Mouse (Mus musculus): ENCODE results near the gene Larp4. TPM values are rescaled to one million over a fixed set of nuclear protein-coding genes. Genes with fewer than 3 reads are reported as not detected.

Gene Larp4
- polyA plus RNA-seq, 2 experiments, result 12.1 to 20.8 TPM

DNA sequence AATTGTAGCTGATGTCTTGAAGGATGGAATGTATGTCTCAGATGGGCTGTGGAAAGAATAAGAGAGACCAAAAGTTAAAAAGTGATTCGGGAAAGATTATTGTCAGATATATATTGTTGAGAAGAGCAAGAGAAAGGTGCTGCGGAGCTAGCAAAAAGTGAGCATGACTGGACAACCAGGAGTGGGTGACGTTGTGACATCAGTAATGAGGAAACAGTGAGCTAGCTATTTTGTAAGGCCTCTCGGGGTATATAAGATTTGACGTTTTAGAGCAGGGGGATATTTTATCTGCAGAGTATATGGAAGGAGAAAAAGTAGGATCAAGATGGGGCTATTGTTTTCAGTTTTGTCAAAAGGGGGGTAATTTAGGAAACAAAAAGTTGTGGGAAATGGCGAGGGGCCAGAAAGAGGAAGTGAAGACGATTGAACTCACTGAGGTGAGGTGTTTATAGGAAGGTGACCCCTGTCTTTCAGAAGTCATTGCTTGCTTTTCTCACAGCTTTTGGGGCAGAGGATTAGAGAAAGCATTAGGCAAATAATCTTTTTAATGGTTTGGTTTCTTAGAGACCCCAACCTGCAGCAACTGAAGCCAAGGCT, 34.9 kb downstream of the Larp4 start:
- 61% methylated on average over 7 of the region's 7 CpGs for WGBS (ENCODE audit: insufficient replicate concordance)
- peaks cover 49% of the 10 kb centered on the region for H3K36me3 ChIP-seq (replicated peaks; ENCODE audit: control insufficient read depth, insufficient read depth, low read depth)
- no peak for DNase-seq (ENCODE audit: low read depth in 3 of 3, low spot score in 3 of 3)

DNA sequence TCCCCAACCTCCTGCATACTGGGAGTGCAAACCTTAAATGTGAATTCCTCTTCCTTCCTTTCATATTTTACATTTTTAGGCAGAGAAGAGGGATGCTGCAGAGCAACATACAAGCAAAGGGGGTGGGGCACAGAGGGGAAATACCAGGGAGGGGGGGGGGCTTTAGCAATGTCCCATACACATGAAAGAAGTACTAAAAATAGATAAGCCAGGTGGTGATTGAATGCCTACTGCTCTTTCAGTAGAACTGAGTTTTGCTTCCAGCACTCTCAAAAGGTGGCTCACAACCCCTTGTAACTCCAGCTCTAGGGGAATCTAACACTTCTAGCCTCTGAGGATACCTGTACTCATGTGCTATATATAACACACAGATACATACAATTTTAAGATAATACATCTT, 36.3 kb downstream of the Larp4 start:
- Histone ChIP-seq H3K9ac (replicated peaks) (no peak overlapping the region), H3K9me3 (ENCODE audit: control insufficient read depth, low read length) (no peaks in the 10 kb centered on the region), H3K4me1 (replicated peaks; ENCODE audit: control insufficient read depth in 2 of 2, insufficient read depth in 2 of 2, low read length in 1 of 2) (no peaks in the 10 kb centered on the region), H3K36me3 (replicated peaks; ENCODE audit: control insufficient read depth, insufficient read depth, low read depth) (peaks cover 57% of the 10 kb centered on the region), H3K4me2 (ENCODE audit: low read depth) (no peak overlapping the region), H3K27ac (no peak overlapping the region), H3K4me3 (ENCODE audit: insufficient read depth in 1 of 2, low read depth in 2 of 2, low read length in 2 of 2) (no peak overlapping the region), H3K27me3 (ENCODE audit: control insufficient read depth, insufficient read depth, low read length) (no peaks in the 10 kb centered on the region)
- TF ChIP-seq CTCF (IDR thresholded peaks at IDR 0.05; ENCODE audit: low read depth), result no peak
- no peak for TF ChIP-seq EP300 (IDR thresholded peaks at IDR 0.05; ENCODE audit: low read depth)
- DNase-seq (ENCODE audit: low read depth in 3 of 3, low spot score in 3 of 3) (no peak), ATAC-seq (ENCODE audit: insufficient read depth) (no peak)

More for the DNA sequence above, 34.9 kb downstream of the Larp4 start:
- Histone ChIP-seq H3K27me3 (ENCODE audit: control insufficient read depth, insufficient read depth, low read length) (no peaks in the 10 kb centered on the region), H3K9ac (replicated peaks) (no peak overlapping the region), H3K4me2 (ENCODE audit: low read depth) (no peak overlapping the region), H3K27ac (no peak overlapping the region), H3K4me1 (replicated peaks; ENCODE audit: control insufficient read depth in 2 of 2, insufficient read depth in 2 of 2, low read length in 1 of 2) (no peaks in the 10 kb centered on the region), H3K4me3 (ENCODE audit: insufficient read depth in 1 of 2, low read depth in 2 of 2, low read length in 2 of 2) (no peak overlapping the region), H3K9me3 (ENCODE audit: control insufficient read depth, low read length) (no peaks in the 10 kb centered on the region)
- TF ChIP-seq CTCF (IDR thresholded peaks at IDR 0.05; ENCODE audit: low read depth), result no peak
- no peak for TF ChIP-seq EP300 (IDR thresholded peaks at IDR 0.05; ENCODE audit: low read depth)
- ATAC-seq (ENCODE audit: insufficient read depth), result no peak

DNA sequence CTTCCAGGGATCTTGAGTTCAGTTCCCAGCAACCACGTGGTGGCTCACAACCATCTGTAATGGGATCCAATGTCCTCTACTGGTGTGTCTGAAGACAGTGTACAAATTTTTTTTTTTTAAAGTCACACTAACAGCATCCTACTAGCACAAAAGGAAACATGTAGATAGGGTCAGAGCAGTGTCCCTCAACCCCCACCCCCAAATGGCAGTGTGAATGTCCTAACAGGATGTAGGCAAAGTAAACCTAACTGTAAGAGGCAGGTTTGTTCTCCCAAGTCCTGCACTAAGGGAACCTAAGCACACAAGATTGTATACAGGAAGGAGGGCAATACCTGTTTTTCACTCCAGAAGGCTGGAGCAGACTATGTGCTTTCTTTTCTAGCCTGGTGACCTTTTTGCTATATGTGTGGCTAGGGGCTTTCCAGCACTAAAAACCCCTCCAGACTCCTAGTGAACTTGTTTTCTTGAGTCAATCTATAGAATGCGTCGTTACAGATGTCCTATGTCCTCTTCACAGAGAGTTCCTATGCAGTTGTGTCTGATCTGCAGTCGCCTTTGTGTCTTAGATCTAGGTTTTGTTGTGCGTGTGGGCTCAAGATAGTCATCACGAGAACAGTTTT, 48.5 kb downstream of the Larp4 start:
- H3K4me1 ChIP-seq (replicated peaks; ENCODE audit: control insufficient read depth in 2 of 2, insufficient read depth in 2 of 2, low read length in 1 of 2), result no peaks in the 10 kb centered on the region
- no peak overlapping the region for H3K4me2 ChIP-seq (ENCODE audit: low read depth)
- H3K27me3 ChIP-seq (ENCODE audit: control insufficient read depth, insufficient read depth, low read length), result no peaks in the 10 kb centered on the region
- H3K9me3 ChIP-seq (ENCODE audit: control insufficient read depth, low read length), result no peaks in the 10 kb centered on the region
- ATAC-seq (ENCODE audit: insufficient read depth) (no peak), DNase-seq (ENCODE audit: low read depth in 3 of 3, low spot score in 3 of 3) (no peak)
- WGBS (ENCODE audit: insufficient replicate concordance), result 64% methylated on average over 6 of the region's 6 CpGs
- H3K9ac ChIP-seq (replicated peaks), result no peak overlapping the region
- H3K27ac ChIP-seq, result no peak overlapping the region
- H3K4me3 ChIP-seq (ENCODE audit: insufficient read depth in 1 of 2, low read depth in 2 of 2, low read length in 2 of 2), result no peak overlapping the region
- no peak for TF ChIP-seq EP300 (IDR thresholded peaks at IDR 0.05; ENCODE audit: low read depth)
- no peak for TF ChIP-seq CTCF (IDR thresholded peaks at IDR 0.05; ENCODE audit: low read depth)
- peaks cover 2% of the 10 kb centered on the region for H3K36me3 ChIP-seq (replicated peaks; ENCODE audit: control insufficient read depth, insufficient read depth, low read depth)

DNA sequence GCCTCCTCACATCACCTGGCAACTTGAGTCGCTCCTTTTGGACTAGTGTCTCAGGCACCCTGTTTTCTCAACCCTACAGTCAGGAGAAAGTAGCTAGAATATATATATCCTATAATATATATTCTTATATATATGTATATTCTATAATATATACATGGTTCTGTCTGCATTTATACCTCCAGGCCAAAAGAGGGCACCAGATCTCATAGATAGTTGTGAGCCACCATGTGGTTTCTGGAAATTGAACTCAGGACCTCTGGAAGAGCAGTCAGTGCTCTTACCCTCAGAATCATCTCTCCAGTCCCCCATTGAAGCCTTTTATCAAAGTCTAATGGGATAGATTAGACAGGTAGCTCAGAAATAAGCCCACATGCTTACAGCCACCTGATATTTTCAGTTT, 51.3 kb downstream of the Larp4 start:
- H3K27me3 ChIP-seq (ENCODE audit: control insufficient read depth, insufficient read depth, low read length), result no peaks in the 10 kb centered on the region
- DNase-seq (ENCODE audit: low read depth in 3 of 3, low spot score in 3 of 3), result no peak
- no peak overlapping the region for H3K27ac ChIP-seq
- peaks cover 0 to 4% of the 10 kb centered on the region in 2 experiments; a peak in 1 of 4 replicates for H3K4me1 ChIP-seq (replicated peaks; ENCODE audit: control insufficient read depth in 2 of 2, insufficient read depth in 2 of 2, low read length in 1 of 2)
- H3K4me2 ChIP-seq (ENCODE audit: low read depth), result no peak overlapping the region
- 68% methylated on average over 1 of the region's 1 CpGs for WGBS (ENCODE audit: insufficient replicate concordance)
- no peak overlapping the region for H3K9ac ChIP-seq (replicated peaks)
- H3K4me3 ChIP-seq (ENCODE audit: insufficient read depth in 1 of 2, low read depth in 2 of 2, low read length in 2 of 2), result no peak overlapping the region
- H3K9me3 ChIP-seq (ENCODE audit: control insufficient read depth, low read length), result no peaks in the 10 kb centered on the region
- H3K36me3 ChIP-seq (replicated peaks; ENCODE audit: control insufficient read depth, insufficient read depth, low read depth), result no peaks in the 10 kb centered on the region
- ATAC-seq (ENCODE audit: insufficient read depth), result no peak
- TF ChIP-seq EP300 (IDR thresholded peaks at IDR 0.05; ENCODE audit: low read depth) (no peak), CTCF (IDR thresholded peaks at IDR 0.05; ENCODE audit: low read depth) (no peak)

DNA sequence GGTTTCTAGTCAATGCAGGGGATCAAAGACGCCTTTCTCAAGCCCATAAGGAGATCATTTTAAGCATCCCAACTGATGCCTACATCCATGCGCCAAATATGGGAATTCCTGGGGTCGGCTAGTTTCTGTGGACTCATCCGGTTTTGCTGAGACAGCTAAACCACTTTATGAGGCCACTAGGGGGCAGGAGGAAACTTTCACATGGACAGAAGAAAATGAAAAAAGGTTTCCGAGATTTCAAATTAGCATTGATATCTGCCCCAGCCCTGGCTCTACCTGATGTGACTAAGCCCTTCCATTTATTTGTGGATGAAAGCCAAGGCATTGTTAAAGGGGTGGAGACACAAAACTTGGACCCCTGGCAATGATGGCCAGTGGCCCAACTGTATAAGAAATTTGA, 53.1 kb downstream of the Larp4 start:
- H3K4me3 ChIP-seq (ENCODE audit: insufficient read depth in 1 of 2, low read depth in 2 of 2, low read length in 2 of 2), result no peak overlapping the region
- ATAC-seq (ENCODE audit: insufficient read depth), result no peak
- H3K9ac ChIP-seq (replicated peaks), result no peak overlapping the region
- no peak overlapping the region for H3K4me2 ChIP-seq (ENCODE audit: low read depth)
- H3K4me1 ChIP-seq (replicated peaks; ENCODE audit: control insufficient read depth in 2 of 2, insufficient read depth in 2 of 2, low read length in 1 of 2), result peaks cover 0 to 4% of the 10 kb centered on the region in 2 experiments; a peak in 1 of 4 replicates
- H3K27me3 ChIP-seq (ENCODE audit: control insufficient read depth, insufficient read depth, low read length), result no peaks in the 10 kb centered on the region
- TF ChIP-seq EP300 (IDR thresholded peaks at IDR 0.05; ENCODE audit: low read depth) (no peak), CTCF (IDR thresholded peaks at IDR 0.05; ENCODE audit: low read depth) (peak; percentile 52)
- H3K27ac ChIP-seq, result no peak overlapping the region
- no peak for DNase-seq (ENCODE audit: low read depth in 3 of 3, low spot score in 3 of 3)
- H3K9me3 ChIP-seq (ENCODE audit: control insufficient read depth, low read length), result no peaks in the 10 kb centered on the region
- 15% methylated on average over 5 of the region's 5 CpGs for WGBS (ENCODE audit: insufficient replicate concordance)
- H3K36me3 ChIP-seq (replicated peaks; ENCODE audit: control insufficient read depth, insufficient read depth, low read depth), result no peaks in the 10 kb centered on the region

Data from liver, embryonic 14.5 days (tissue).